Mouse (Mus musculus): Measurements from ENCODE around the gene Prrc2b. TPM values are rescaled to one million over a fixed set of nuclear protein-coding genes. Genes with fewer than 3 reads are reported as not detected.
A peak's percentile ranks its signal among the peaks of the same experiment; 100 is the strongest.

The Prrc2b gene
- polyA plus RNA-seq, 1 experiment from 2014 or later: 24.5 TPM

DNA sequence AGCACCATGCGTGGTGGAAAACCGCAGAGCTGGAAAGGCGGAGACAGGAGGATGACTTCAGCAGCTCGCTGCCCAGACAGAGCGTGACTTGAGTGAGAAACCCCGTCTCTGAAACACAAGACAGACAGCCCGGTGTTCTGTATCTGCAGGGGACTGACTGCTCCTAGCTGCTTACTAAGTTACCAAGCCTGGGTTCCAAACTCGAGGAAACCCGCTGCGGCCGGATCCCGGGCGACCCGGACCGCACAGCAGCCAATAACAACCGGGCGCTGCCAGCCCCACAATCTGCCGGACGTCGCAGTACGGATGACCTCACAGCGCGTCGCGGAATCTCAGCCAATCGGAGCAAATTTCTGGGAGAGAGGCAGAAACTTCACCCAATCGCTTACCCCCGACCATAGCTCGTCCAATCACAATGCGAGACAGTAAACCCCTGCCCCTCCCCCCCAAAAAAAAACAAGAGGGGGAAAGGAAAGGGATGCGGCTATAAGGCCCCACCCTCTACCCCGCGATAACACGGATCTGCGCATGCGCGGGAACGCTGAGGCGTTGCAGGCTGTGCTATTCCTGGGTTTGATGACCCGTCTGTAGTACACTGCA is 13.1 kb upstream of the Prrc2b start:
- H3K9me3 ChIP-seq: no peaks in the 10 kb centered on the region
- peak overlapping the region; percentile 93 for H3K9ac ChIP-seq
- peak overlapping the region; percentile 80 for H3K4me2 ChIP-seq
- ATAC-seq (ENCODE audit: extremely low read depth, insufficient number of reproducible peaks, low FRiP score, low TSS enrichment): peak; percentile 90
- no peaks in the 10 kb centered on the region for H3K36me3 ChIP-seq
- H3K4me1 ChIP-seq: peaks cover 26% of the 10 kb centered on the region
- H3K27ac ChIP-seq (replicated peaks): peak overlapping the region; percentile 93
- no peaks in the 10 kb centered on the region for H3K27me3 ChIP-seq (replicated peaks)
- under 1% methylated on average over 40 of the region's 40 CpGs for WGBS
- peak overlapping the region; percentile 75 for H3K4me3 ChIP-seq

GRCm38 (mm10) chr2:32139377-32139776 is 11.5 kb upstream of the Prrc2b start:
- Histone ChIP-seq H3K9me3 (no peaks in the 10 kb centered on the region), H3K4me3 (no peak overlapping the region), H3K36me3 (no peaks in the 10 kb centered on the region), H3K4me1 (peaks cover 20% of the 10 kb centered on the region), H3K27me3 (replicated peaks) (no peaks in the 10 kb centered on the region), H3K4me2 (no peak overlapping the region), H3K9ac (no peak overlapping the region), H3K27ac (replicated peaks) (no peak overlapping the region; the same call in 1 of the 2 replicates)
- no peak for ATAC-seq (ENCODE audit: extremely low read depth, insufficient number of reproducible peaks, low FRiP score, low TSS enrichment)
- 78% methylated on average over 5 of the region's 5 CpGs for WGBS

DNA sequence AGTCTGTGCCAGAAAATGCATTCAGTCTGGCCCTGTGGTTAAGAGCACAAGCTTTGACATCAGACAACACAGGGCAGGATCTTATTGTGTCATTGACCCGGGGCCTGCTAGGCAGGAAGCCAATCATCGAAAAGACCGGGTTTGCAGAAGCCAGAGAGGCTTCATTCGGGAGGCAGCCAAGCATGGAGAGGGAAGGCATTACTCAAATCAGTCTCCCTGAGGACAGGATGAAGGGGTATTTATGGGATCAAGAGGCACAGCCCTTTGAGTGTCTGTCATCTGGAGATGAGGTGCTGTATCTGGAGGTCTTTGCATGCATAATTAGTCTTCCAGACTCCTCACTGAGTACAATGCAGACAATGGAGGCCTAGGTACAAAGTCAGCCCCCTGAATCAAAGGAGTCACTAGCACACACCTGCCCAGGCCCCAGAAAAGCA is 10.4 kb upstream of the Prrc2b start:
- no peak overlapping the region for H3K4me3 ChIP-seq

DNA sequence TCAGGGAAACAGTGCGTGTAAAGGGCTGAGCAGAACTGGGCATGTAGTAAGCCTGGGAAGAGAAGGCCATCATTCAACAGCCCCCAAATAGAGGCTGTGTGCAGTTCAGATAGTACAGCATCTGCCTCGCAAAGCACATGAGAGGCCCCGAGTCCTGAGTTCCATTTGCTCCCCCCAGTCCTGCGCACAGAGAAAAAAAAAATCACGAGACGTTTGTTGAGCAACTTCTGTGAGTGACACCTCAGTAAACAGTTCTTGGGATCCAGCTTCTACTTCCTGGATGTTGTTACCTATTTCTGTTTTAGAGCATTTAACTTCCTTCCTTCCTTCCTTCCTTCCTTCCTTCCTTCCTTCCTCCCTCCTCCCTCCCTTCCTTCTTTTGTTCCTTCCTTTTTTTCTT is 9.3 kb upstream of the Prrc2b start:
- ATAC-seq (ENCODE audit: extremely low read depth, insufficient number of reproducible peaks, low FRiP score, low TSS enrichment): no peak
- Histone ChIP-seq H3K9me3 (no peaks in the 10 kb centered on the region), H3K27me3 (replicated peaks) (no peaks in the 10 kb centered on the region), H3K27ac (replicated peaks) (no peak overlapping the region), H3K4me2 (no peak overlapping the region), H3K4me3 (no peak overlapping the region), H3K36me3 (no peaks in the 10 kb centered on the region), H3K9ac (no peak overlapping the region), H3K4me1 (peaks cover 19% of the 10 kb centered on the region)
- WGBS: 61% methylated on average over 6 of the region's 6 CpGs

More for the DNA sequence above, 10.4 kb upstream of the Prrc2b start:
- Histone ChIP-seq H3K4me1 (peaks cover 19% of the 10 kb centered on the region), H3K9ac (no peak overlapping the region), H3K27me3 (replicated peaks) (no peaks in the 10 kb centered on the region), H3K36me3 (no peaks in the 10 kb centered on the region), H3K4me2 (no peak overlapping the region), H3K27ac (replicated peaks) (no peak overlapping the region), H3K9me3 (no peaks in the 10 kb centered on the region)
- no peak for ATAC-seq (ENCODE audit: extremely low read depth, insufficient number of reproducible peaks, low FRiP score, low TSS enrichment)
- 45% methylated on average over 4 of the region's 4 CpGs for WGBS

DNA sequence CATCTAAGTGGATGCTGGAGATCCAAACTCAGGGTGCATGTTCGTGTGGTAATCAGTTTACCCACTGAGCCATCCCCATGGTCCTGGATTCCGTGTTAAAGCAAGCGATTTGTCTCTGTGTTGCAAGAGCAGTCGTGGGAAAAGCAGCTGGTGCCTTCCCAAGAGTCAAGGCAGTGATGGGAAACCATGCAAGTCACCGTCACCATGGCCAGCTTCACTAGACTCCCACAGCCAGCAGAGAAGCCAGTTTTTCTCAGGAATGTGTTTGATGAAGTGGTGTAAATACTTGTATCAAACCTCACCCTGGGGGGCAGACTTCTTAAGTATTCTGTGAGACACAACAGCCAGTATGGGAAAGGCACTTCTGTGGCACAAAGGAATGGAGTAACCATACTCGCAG is 8.5 kb upstream of the Prrc2b start:
- no peak for ATAC-seq (ENCODE audit: extremely low read depth, insufficient number of reproducible peaks, low FRiP score, low TSS enrichment)
- Histone ChIP-seq H3K4me3 (no peak overlapping the region), H3K9ac (no peak overlapping the region), H3K27me3 (replicated peaks) (no peaks in the 10 kb centered on the region), H3K4me2 (no peak overlapping the region), H3K9me3 (no peaks in the 10 kb centered on the region), H3K36me3 (no peaks in the 10 kb centered on the region), H3K4me1 (peaks cover 14% of the 10 kb centered on the region), H3K27ac (replicated peaks) (no peak overlapping the region)
- WGBS: 60% methylated on average over 6 of the region's 6 CpGs

DNA sequence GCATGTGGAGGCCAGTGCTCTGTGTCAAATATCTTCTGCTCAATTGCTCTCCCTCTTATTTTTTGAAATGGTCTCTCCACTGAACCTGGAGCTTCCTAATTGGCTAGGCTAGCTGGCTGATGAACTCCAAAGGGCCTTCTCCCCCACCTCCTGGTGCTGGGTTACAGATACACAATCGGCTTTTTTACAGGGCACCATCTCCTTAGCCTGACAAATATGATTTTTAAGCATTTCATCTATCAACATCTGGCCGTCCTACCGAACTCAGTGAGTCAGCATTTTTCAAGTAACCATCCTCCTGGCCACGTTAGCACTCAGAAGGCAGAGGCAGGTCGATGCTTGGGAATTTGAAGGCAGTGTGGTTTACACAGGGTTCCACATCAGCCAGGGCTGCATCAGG is 6.2 kb upstream of the Prrc2b start:
- ATAC-seq (ENCODE audit: extremely low read depth, insufficient number of reproducible peaks, low FRiP score, low TSS enrichment): no peak
- H3K9me3 ChIP-seq: no peaks in the 10 kb centered on the region
- H3K4me3 ChIP-seq: no peak overlapping the region
- no peaks in the 10 kb centered on the region for H3K4me1 ChIP-seq
- H3K27ac ChIP-seq (replicated peaks): no peak overlapping the region
- no peak overlapping the region for H3K4me2 ChIP-seq
- WGBS: 84% methylated on average over 5 of the region's 5 CpGs
- H3K9ac ChIP-seq: no peak overlapping the region
- H3K27me3 ChIP-seq (replicated peaks): no peaks in the 10 kb centered on the region
- H3K36me3 ChIP-seq: no peaks in the 10 kb centered on the region

GRCm38 (mm10) chr2:32146617-32147162 is 4.2 kb upstream of the Prrc2b start:
- no peaks in the 10 kb centered on the region for H3K27me3 ChIP-seq (replicated peaks)
- 69% methylated on average over 5 of the region's 5 CpGs for WGBS

GRCm38 (mm10) chr2:32150135-32150534 is 747 bp upstream of the Prrc2b start:
- H3K4me2 ChIP-seq: peak overlapping the region; percentile 89
- 41% methylated on average over 1 of the region's 1 CpGs for WGBS
- no peaks in the 10 kb centered on the region for H3K36me3 ChIP-seq
- H3K27me3 ChIP-seq (replicated peaks): no peaks in the 10 kb centered on the region
- ATAC-seq (ENCODE audit: extremely low read depth, insufficient number of reproducible peaks, low FRiP score, low TSS enrichment): no peak
- peak overlapping the region; percentile 75 for H3K4me3 ChIP-seq
- H3K9ac ChIP-seq: peak overlapping the region; percentile 96
- peaks cover 39% of the 10 kb centered on the region for H3K4me1 ChIP-seq
- no peaks in the 10 kb centered on the region for H3K9me3 ChIP-seq
- H3K27ac ChIP-seq (replicated peaks): peak overlapping the region; percentile 97

More at GRCm38 (mm10) chr2:32146617-32147162, 4.2 kb upstream of the Prrc2b start:
- Histone ChIP-seq H3K4me1 (peaks cover 7% of the 10 kb centered on the region; the same call in 1 of the 2 replicates), H3K27ac (replicated peaks) (no peak overlapping the region), H3K4me3 (no peak overlapping the region), H3K9ac (no peak overlapping the region), H3K9me3 (no peaks in the 10 kb centered on the region), H3K4me2 (no peak overlapping the region), H3K36me3 (no peaks in the 10 kb centered on the region)
- no peak for ATAC-seq (ENCODE audit: extremely low read depth, insufficient number of reproducible peaks, low FRiP score, low TSS enrichment)

DNA sequence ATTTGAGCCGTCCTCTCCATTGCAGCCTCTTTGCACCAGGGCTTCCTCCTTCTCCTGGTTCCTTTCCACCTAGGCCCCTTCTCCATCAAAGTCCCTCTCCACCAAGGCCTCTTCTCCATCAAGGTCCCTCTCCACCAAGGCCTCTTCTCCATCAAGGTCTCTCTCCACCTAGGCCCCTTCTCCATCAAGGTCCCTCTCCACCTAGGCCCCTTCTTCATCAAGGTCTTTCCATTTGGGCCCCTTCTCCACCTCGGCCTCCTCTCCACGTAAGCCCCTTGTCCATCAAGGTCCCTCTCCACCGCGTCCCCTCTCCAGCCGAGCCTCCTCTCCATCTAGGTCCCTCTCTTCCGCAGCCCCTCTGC is 339 bp upstream of the Prrc2b start:
- Histone ChIP-seq H3K27ac (replicated peaks) (peak overlapping the region; percentile 97), H3K4me2 (peak overlapping the region; percentile 89), H3K27me3 (replicated peaks) (no peaks in the 10 kb centered on the region), H3K9me3 (no peaks in the 10 kb centered on the region), H3K4me1 (peaks cover 43% of the 10 kb centered on the region), H3K36me3 (no peaks in the 10 kb centered on the region), H3K9ac (peak overlapping the region; percentile 96), H3K4me3 (peak overlapping the region; percentile 75)
- 0 out of 2 replicates have a peak, but pooled peaks have one; percentile 2 for ATAC-seq (ENCODE audit: extremely low read depth, insufficient number of reproducible peaks, low FRiP score, low TSS enrichment)
- 4% methylated on average over 7 of the region's 7 CpGs for WGBS

GRCm38 (mm10) chr2:32151660-32152366 is 931 bp downstream of the Prrc2b start:
- Histone ChIP-seq H3K9ac (peak overlapping the region; percentile 96), H3K4me1 (peaks cover 56% of the 10 kb centered on the region), H3K36me3 (no peaks in the 10 kb centered on the region), H3K4me3 (peak overlapping the region; percentile 75), H3K4me2 (peak overlapping the region; percentile 89), H3K27ac (replicated peaks) (peak overlapping the region; percentile 97), H3K27me3 (replicated peaks) (no peaks in the 10 kb centered on the region), H3K9me3 (no peaks in the 10 kb centered on the region)
- ATAC-seq (ENCODE audit: extremely low read depth, insufficient number of reproducible peaks, low FRiP score, low TSS enrichment): no peak
- WGBS: 1% methylated on average over 22 of the region's 22 CpGs

GRCm38 (mm10) chr2:32152367-32153034 is 1.6 kb downstream of the Prrc2b start:
- peak overlapping the region; percentile 97 for H3K27ac ChIP-seq (replicated peaks)
- no peak for ATAC-seq (ENCODE audit: extremely low read depth, insufficient number of reproducible peaks, low FRiP score, low TSS enrichment)
- WGBS: 9% methylated on average over 12 of the region's 12 CpGs

More at GRCm38 (mm10) chr2:32152367-32153034, 1.6 kb downstream of the Prrc2b start:
- no peaks in the 10 kb centered on the region for H3K9me3 ChIP-seq
- H3K4me2 ChIP-seq: peak overlapping the region; percentile 89
- no peaks in the 10 kb centered on the region for H3K27me3 ChIP-seq (replicated peaks)
- peak overlapping the region; percentile 96 for H3K9ac ChIP-seq
- H3K36me3 ChIP-seq: no peaks in the 10 kb centered on the region
- peaks cover 63% of the 10 kb centered on the region for H3K4me1 ChIP-seq
- peak overlapping the region; percentile 75 for H3K4me3 ChIP-seq
